Mouse (Mus musculus): Measurements from ENCODE around the gene Mycbp. TPM values are rescaled to one million over a fixed set of nuclear protein-coding genes. Genes with fewer than 3 reads are reported as not detected.
"Not testable (repeated sequence)": the region's sequence is repeated elsewhere in the genome, so short reads cannot be mapped to it uniquely, and the experiment has no call there.

Mycbp gene
- polyA plus RNA-seq, 1 experiment from 2014 or later: 58.5 TPM

DNA sequence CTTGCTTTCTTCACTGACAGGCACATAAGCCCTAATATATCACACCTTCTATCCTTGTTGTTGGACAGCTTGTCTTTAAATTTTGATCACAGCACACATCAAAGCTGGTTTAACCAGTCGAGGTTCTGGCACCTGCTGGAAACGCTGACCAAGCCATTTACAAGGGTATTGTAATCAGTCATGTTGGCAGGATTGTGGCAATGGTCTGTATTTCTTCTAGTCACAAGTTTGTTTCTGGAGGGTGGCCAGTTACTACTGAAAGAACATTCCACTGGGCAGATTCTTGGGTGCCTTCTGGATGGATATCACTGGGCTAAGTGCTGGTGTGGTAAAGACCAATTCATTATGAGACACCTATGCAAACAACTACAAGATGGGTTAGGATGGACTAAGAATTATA, 7.8 kb downstream of the Mycbp start:
- Histone ChIP-seq H3K9me3 (no peaks in the 10 kb centered on the region), H3K4me3 (no peak overlapping the region), H3K36me3 (peaks cover 53% of the 10 kb centered on the region), H3K27ac (replicated peaks) (no peak overlapping the region), H3K9ac (no peak overlapping the region), H3K4me1 (peaks cover 11% of the 10 kb centered on the region), H3K27me3 (replicated peaks) (no peaks in the 10 kb centered on the region), H3K4me2 (no peak overlapping the region)
- ATAC-seq (ENCODE audit: extremely low read depth, insufficient number of reproducible peaks, low FRiP score, low TSS enrichment): no peak
- WGBS: 50% methylated on average over 2 of the region's 2 CpGs

DNA sequence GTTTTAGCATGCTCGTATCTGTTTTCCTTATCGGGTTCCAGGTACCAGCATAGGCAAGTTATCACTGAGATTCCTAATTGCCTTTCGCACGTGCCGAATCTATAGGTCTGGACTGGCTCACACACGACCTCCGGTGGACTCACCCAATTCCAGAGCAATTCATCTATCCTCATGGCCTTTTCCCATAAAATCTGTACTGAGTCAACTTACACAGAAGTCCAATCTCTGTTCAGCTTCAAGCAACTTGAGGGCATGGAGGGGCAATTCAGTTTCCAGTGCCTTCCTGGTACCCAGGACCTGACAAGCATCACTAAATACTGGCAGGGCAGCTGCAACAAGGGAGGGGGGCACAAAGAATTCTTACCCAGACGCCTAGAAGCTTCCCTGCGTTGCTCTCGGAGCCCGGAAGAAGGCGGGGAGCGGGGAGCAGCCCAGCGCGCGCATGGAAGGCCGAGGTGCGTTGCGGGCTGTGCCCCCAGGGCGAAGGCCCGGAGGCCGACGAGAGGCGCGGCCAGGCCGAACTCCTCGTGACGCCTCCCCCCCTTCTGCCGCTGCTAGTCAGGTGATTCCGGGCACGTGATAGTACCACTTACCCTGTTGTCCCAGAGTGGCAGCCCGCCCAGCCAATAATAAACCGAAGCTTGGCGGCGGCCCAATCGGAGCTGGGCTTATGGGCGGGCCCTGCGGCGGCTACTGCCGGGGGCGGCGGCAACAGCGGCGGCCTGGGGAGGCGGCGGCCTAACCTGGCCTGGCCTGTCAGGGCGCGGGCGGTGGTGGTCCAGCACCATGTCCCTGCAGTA, 12.3 kb downstream of the Mycbp start, which contains the start of gene Rragc:
Rragc (plus strand) TSS at position 699 of the 800 bp plus-strand sequence.
- no peaks in the 10 kb centered on the region for H3K27me3 ChIP-seq (replicated peaks)
- H3K9ac ChIP-seq: peak within 1 kb of the TSS; percentile 98
- peak within 1 kb of the TSS; percentile 89 for H3K4me2 ChIP-seq
- H3K27ac ChIP-seq (replicated peaks): peak within 1 kb of the TSS; percentile 92
- peaks cover 23% of the 10 kb centered on the region for H3K4me1 ChIP-seq
- no peaks in the 10 kb centered on the region for H3K9me3 ChIP-seq
- WGBS: under 1% methylated on average over 49 of the region's 49 CpGs
- H3K4me3 ChIP-seq: peak within 1 kb of the TSS; percentile 100
- peak; percentile 98 for ATAC-seq (ENCODE audit: extremely low read depth, insufficient number of reproducible peaks, low FRiP score, low TSS enrichment)
- peaks cover 42% of the 10 kb centered on the region for H3K36me3 ChIP-seq

DNA sequence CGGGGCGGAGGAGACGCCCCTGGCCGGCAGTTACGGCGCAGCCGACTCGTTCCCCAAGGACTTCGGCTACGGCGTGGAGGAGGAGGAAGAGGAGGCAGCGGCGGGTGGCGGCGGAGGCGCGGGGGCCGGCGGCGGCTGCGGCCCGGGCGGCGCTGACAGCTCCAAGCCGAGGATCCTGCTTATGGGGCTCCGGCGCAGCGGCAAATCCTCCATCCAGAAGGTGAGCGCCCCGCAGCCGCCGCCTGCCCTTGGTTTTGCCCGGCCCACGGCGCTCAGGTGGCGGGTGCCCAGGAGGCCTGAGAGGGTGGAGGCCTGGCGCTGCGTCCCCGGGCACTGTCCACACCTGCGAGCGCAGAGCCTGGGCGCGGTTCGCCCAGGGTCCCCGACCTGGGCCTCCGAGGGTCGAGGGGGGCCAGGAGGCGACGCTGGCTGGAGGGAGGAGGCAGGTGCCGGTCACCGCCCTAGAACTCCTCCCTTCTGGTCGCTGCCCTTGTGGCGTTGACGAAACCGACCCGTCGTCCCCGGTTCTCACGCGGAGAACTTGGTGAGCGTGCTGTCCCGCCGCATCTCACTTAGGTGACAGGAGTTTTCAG, 13.0 kb downstream of the Mycbp start, which contains the start of gene 4930535I16Rik:
4930535I16Rik (minus strand) TSS at position 475 of the 593 bp plus-strand sequence.
- under 1% methylated on average over 62 of the region's 63 CpGs for WGBS
- H3K27ac ChIP-seq (replicated peaks): peak within 1 kb of the TSS; percentile 92
- peak within 1 kb of the TSS; percentile 100 for H3K4me3 ChIP-seq
- peaks cover 23% of the 10 kb centered on the region for H3K4me1 ChIP-seq
- H3K4me2 ChIP-seq: peak within 1 kb of the TSS; percentile 89
- H3K9ac ChIP-seq: peak within 1 kb of the TSS; percentile 98
- no peaks in the 10 kb centered on the region for H3K9me3 ChIP-seq
- no peaks in the 10 kb centered on the region for H3K27me3 ChIP-seq (replicated peaks)
- H3K36me3 ChIP-seq: peaks cover 42% of the 10 kb centered on the region
- peak; percentile 61 for ATAC-seq (ENCODE audit: extremely low read depth, insufficient number of reproducible peaks, low FRiP score, low TSS enrichment)

DNA sequence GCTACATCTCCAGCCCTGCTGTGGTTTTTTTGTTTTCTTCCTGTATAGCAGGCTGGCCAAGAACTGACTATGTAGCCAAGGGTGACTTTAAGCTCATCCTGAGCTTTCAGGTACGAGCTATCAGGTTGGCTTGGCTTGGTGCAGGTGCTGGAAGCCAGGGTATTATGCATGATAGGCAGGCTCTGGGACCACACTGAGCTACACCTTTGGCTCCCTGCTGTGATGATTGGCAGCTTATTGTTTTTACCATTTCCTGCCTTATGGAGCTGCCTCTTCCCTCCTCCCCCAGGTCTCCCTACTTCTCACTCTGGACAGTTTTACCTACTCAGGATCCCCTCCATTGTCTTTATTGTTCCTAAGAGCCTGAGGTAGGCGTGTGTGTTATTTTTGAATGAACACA, 14.2 kb downstream of the Mycbp start:
- 70% methylated on average over 2 of the region's 2 CpGs for WGBS
- H3K27ac ChIP-seq (replicated peaks): no peak overlapping the region
- H3K36me3 ChIP-seq: peaks cover 42% of the 10 kb centered on the region
- H3K9me3 ChIP-seq: no peaks in the 10 kb centered on the region
- H3K4me1 ChIP-seq: peaks cover 23% of the 10 kb centered on the region
- peak overlapping the region; percentile 89 for H3K4me2 ChIP-seq
- peak overlapping the region; percentile 100 for H3K4me3 ChIP-seq
- H3K27me3 ChIP-seq (replicated peaks): no peaks in the 10 kb centered on the region
- H3K9ac ChIP-seq: peak overlapping the region; percentile 98
- ATAC-seq (ENCODE audit: extremely low read depth, insufficient number of reproducible peaks, low FRiP score, low TSS enrichment): no peak

DNA sequence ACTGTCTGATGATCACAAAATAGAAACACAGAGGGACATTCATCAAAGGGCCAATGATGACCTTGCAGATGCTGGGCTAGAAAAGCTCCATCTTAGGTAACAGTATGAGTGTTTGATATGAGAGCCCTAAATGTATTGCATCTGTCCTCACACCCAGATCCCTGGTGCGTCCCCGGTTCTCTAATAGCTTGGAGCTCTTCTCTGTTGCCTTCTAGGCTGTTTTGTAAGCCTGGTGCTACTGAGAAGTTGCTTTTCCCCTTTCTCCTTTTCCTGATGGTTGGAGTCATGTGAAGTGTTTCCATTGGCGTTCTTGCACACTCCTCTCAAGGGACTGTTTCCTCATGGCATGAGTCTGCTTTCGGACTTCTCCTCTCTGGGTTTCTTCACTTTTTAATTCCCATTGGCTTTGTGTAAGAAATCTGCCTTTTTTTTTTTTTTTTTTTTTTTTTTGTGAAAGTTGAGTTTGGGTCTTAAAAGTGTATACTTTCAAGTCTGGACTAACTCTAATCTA, 16.5 kb downstream of the Mycbp start:
- ATAC-seq (ENCODE audit: extremely low read depth, insufficient number of reproducible peaks, low FRiP score, low TSS enrichment): no peak
- no peak overlapping the region for H3K9ac ChIP-seq
- no peak overlapping the region for H3K4me3 ChIP-seq
- H3K4me2 ChIP-seq: no peak overlapping the region
- H3K27ac ChIP-seq (replicated peaks): no peak overlapping the region
- no peaks in the 10 kb centered on the region for H3K9me3 ChIP-seq
- peaks cover 57% of the 10 kb centered on the region for H3K36me3 ChIP-seq
- no peaks in the 10 kb centered on the region for H3K27me3 ChIP-seq (replicated peaks)
- peaks cover 17% of the 10 kb centered on the region for H3K4me1 ChIP-seq
- 89% methylated on average over 4 of the region's 4 CpGs for WGBS

DNA sequence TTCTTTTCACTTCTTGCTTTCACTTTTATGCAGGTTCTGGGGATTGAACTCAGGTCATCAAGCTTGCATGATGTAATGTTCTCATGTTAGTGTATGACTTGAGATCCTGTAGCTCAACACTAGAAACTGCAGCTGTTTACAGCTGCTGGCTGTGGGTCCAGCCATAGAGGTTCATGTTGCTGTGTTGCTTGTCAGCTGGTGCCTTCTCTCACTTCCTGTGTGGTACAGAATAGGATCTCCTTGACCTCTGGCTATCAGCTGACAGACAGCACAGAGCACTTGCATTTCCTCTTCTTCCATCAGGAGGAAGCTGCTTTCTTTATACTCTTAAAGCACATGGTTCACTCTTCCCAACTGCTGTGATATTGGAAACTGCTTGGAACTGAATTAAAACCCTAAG, 23.3 kb downstream of the Mycbp start:
- no peak overlapping the region for H3K9ac ChIP-seq
- ATAC-seq (ENCODE audit: extremely low read depth, insufficient number of reproducible peaks, low FRiP score, low TSS enrichment): no peak; the same call in 1 of the 2 replicates
- no peak overlapping the region for H3K4me2 ChIP-seq
- no peaks in the 10 kb centered on the region for H3K9me3 ChIP-seq
- H3K36me3 ChIP-seq: peaks cover 97% of the 10 kb centered on the region
- no peak overlapping the region for H3K4me3 ChIP-seq
- peaks cover 5% of the 10 kb centered on the region; the same call in 1 of the 2 replicates for H3K4me1 ChIP-seq
- no peaks in the 10 kb centered on the region for H3K27me3 ChIP-seq (replicated peaks)
- no peak overlapping the region for H3K27ac ChIP-seq (replicated peaks)

DNA sequence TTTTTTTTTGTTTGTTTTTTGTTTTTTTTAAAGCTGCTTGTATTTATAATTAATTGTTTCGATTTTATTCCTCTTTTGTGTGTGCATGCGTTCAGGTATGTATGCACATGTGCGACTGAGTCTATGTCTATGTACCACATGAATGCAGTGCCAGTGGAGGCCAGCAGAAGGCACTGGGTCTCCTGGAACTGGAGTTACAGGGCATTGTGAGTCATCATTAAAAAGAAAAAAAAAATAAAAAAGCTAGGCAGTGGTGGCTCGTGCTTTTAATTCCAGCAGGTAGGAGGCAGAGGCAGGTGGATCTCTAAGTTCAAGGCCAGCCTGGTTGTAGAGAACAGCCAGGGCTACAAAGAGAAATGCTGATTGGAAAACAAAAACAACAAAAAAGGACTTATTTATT, 25.4 kb downstream of the Mycbp start:
- Histone ChIP-seq H3K27ac (replicated peaks) (no peak overlapping the region), H3K9me3 (no peaks in the 10 kb centered on the region), H3K36me3 (peaks cover 96% of the 10 kb centered on the region), H3K4me3 (no peak overlapping the region), H3K4me2 (no peak overlapping the region), H3K27me3 (replicated peaks) (no peaks in the 10 kb centered on the region), H3K9ac (no peak overlapping the region), H3K4me1 (peaks cover 5% of the 10 kb centered on the region; the same call in 1 of the 2 replicates)
- WGBS: 93% methylated on average over 4 of the region's 4 CpGs
- no peak for ATAC-seq (ENCODE audit: extremely low read depth, insufficient number of reproducible peaks, low FRiP score, low TSS enrichment)

DNA sequence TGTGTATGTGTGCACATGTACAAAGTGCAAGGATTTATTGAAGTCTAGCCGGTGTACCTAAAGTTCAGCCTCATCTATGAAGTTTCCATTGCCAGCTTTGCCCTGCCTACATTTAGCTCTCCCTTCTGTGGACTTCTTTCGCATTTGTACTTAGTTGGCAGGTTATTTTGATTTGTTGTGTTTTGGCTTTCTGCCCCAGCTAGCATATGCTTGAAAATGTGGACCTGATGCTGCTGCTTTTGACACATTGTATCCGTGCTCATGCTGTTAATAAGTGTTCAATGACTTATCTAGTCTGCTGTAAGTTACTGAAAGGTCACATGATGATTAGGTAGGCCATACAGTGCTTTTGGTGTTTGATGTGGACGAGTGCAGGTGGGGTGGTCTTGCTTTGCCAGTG, 29.7 kb downstream of the Mycbp start:
- Histone ChIP-seq H3K36me3 (peaks cover 77% of the 10 kb centered on the region), H3K4me2 (no peak overlapping the region), H3K9me3 (no peaks in the 10 kb centered on the region), H3K4me1 (no peaks in the 10 kb centered on the region), H3K27me3 (replicated peaks) (no peaks in the 10 kb centered on the region), H3K9ac (no peak overlapping the region), H3K27ac (replicated peaks) (no peak overlapping the region), H3K4me3 (no peak overlapping the region)
- no peak for ATAC-seq (ENCODE audit: extremely low read depth, insufficient number of reproducible peaks, low FRiP score, low TSS enrichment)
- WGBS: 89% methylated on average over 4 of the region's 4 CpGs

DNA sequence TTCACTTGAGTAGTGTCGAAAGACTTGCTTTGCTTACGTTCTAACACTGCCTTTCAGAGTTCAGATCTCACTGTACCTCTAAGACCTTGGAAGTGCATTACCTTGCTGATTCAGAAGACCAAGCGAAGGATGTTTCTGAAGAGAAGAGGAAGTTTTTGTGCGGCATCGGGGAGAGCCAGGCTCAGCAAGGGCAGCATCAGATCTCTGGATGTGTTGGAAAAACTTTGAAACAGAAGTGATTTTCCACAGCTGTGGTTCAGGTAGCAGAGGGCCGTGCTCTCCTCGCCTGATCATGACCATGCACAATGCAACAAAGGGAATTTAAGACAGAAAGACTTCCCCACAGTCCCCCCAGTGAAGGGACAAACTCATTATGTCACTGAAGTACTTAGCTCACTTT, 31.4 kb downstream of the Mycbp start:
- ATAC-seq (ENCODE audit: extremely low read depth, insufficient number of reproducible peaks, low FRiP score, low TSS enrichment): no peak
- H3K36me3 ChIP-seq: peaks cover 60% of the 10 kb centered on the region

DNA sequence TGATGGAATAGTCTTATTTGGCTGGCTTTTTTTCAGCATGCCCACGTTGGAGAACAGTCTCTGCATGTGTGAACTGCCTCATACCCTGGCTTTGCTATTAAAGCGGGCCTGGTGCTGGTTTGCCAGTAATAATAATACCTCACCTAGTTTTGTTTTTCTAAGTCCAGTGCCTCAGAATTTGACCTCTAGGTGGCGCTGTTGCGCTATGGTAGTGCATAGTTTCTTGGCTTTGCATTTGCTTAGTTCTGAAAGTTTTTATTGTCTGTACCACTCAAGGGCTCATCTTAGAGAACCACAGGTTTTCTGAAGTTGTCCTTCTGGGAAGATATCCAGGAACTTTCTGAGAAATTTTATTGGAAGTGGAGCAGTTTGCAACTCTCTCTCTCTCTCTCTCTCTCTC, 35.2 kb downstream of the Mycbp start:
- H3K4me3 ChIP-seq: no peak overlapping the region
- H3K36me3 ChIP-seq: peaks cover 25% of the 10 kb centered on the region
- whole genome bisulfite sequencing: 4% methylated on average over 4 of the region's 4 CpGs
- H3K4me1 ChIP-seq: no peaks in the 10 kb centered on the region
- H3K27ac ChIP-seq (replicated peaks): no peak overlapping the region
- no peak overlapping the region for H3K4me2 ChIP-seq
- no peak overlapping the region for H3K9ac ChIP-seq
- no peak for ATAC-seq (ENCODE audit: extremely low read depth, insufficient number of reproducible peaks, low FRiP score, low TSS enrichment)
- H3K9me3 ChIP-seq: no peaks in the 10 kb centered on the region
- no peaks in the 10 kb centered on the region for H3K27me3 ChIP-seq (replicated peaks)

More for the DNA sequence above, 31.4 kb downstream of the Mycbp start:
- Histone ChIP-seq H3K4me1 (no peaks in the 10 kb centered on the region), H3K27me3 (replicated peaks) (no peaks in the 10 kb centered on the region), H3K9ac (no peak overlapping the region), H3K27ac (replicated peaks) (no peak overlapping the region), H3K4me2 (no peak overlapping the region), H3K4me3 (no peak overlapping the region), H3K9me3 (no peaks in the 10 kb centered on the region)
- WGBS: 92% methylated on average over 7 of the region's 7 CpGs

DNA sequence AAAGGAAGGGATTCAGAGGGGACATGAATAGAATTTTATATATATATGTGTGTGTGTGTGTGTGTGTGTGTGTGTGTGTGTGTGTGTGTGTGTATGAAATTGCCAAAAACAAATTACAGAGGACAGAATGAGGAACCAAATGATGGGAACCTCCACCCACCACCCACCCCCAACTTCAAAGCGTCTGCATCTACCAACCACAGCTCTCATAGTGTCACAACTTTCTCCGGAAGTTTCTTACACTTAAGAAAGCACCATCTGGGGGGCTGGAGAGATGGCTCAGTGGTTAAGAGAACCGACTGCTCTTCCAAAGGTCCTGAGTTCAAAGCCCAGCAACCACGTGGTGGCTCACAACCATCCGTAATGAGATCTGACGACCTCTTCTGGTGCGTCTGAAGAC, 36.2 kb downstream of the Mycbp start:
- not testable (repeated sequence) for H3K4me1 ChIP-seq; H3K4me2 ChIP-seq; H3K9me3 ChIP-seq; H3K9ac ChIP-seq; H3K27me3 ChIP-seq (replicated peaks); H3K4me3 ChIP-seq; H3K27ac ChIP-seq (replicated peaks); ATAC-seq (ENCODE audit: extremely low read depth, insufficient number of reproducible peaks, low FRiP score, low TSS enrichment)
- 74% methylated on average over 7 of the region's 7 CpGs for WGBS
- H3K36me3 ChIP-seq: peaks cover 14% of the 10 kb centered on the region
